Mouse (Mus musculus) embryonic facial prominence, embryonic 11.5 days (tissue): ENCODE results near the gene Kremen2. TPM values are rescaled to one million over a fixed set of nuclear protein-coding genes. Genes with fewer than 3 reads are reported as not detected.

Source experiments
- ATAC-seq: fragments of 200-750 bp; cut with Nextera tagmentation; replicated peaks from 2 replicates; pipeline ENCODE4 v1.8.0; 2017; ENCODE audit warnings: low read depth; ENCODE audit not compliant: insufficient number of reproducible peaks, low FRiP score, low TSS enrichment
- DNase-seq: peaks from one replicate; pipeline ENCODE4 v3.0.0-alpha.2; 2015; ENCODE audit warnings: low spot score
- H3K27ac ChIP-seq: fragments of 300-500 bp; sonication (generic); replicated peaks from 2 replicates; pipeline ENCODE4 v1.5.1; 2014; ENCODE audit warnings: mild to moderate bottlenecking, low read depth, low read length, control low read depth
- H3K27me3 ChIP-seq: fragments of 300-500 bp; sonication (generic); 2 replicates; pipeline ENCODE4 v1.6.1; 2014; ENCODE audit warnings: mild to moderate bottlenecking, low read length, moderate library complexity, mixed read lengths; ENCODE audit not compliant: control insufficient read depth, insufficient read depth
- H3K36me3 ChIP-seq: fragments of 300-500 bp; sonication (generic); replicated peaks from 2 replicates; pipeline ENCODE4 v1.6.1; 2014; ENCODE audit warnings: low read depth, mild to moderate bottlenecking, low read length, moderate library complexity, mixed read lengths; ENCODE audit not compliant: control insufficient read depth, insufficient read depth
- H3K4me1 ChIP-seq: fragments of 300-500 bp; sonication (generic); 2 replicates; pipeline ENCODE4 v1.6.1; 2014; ENCODE audit warnings: low read length, mixed read lengths; ENCODE audit not compliant: control insufficient read depth, insufficient read depth
- H3K4me2 ChIP-seq: fragments of 300-500 bp; sonication (generic); 2 replicates; pipeline ENCODE4 v1.6.1; 2014; ENCODE audit warnings: low read depth, mild to moderate bottlenecking, control low read depth, low read length, moderate library complexity
- H3K4me3 ChIP-seq: fragments of 300-500 bp; sonication (generic); 2 replicates; pipeline ENCODE4 v1.5.1; 2014; ENCODE audit warnings: low read depth, low read length, control low read depth
- H3K9ac ChIP-seq: fragments of 300-500 bp; sonication (generic); replicated peaks from 2 replicates; pipeline ENCODE4 v1.6.1; 2014; ENCODE audit warnings: mild to moderate bottlenecking, control low read depth, low read length
- H3K9me3 ChIP-seq: fragments of 300-500 bp; sonication (generic); replicated peaks from 2 replicates; pipeline ENCODE4 v1.6.1; 2016; ENCODE audit warnings: mild to moderate bottlenecking, low read length, inconsistent platforms, mixed read lengths; ENCODE audit not compliant: control insufficient read depth
- WGBS: fragments of 180-500 bp; shearing (Covaris S2); extraction: QIAGEN DNeasy Blood & Tissue Kit; methylation state at CpG from one replicate; pipeline ENCODE4 v1.1.7; 2014; 5-methylcytosine and 5-hydroxymethylcytosine counted together
- polyA plus RNA-seq: library from polyadenylated mRNA; unstranded; fragments of >200 nt; fragmentation: Nextera tagmentation; extraction: Ambion mirVana; gene quantifications from 2 replicates; pipeline ENCODE4 v1.2.1, GENCODE M21; 2014

The Kremen2 gene
- polyA plus RNA-seq, 1 experiment from 2014 or later, result 8.1 TPM

- H3K9ac ChIP-seq, result no peak overlapping the region
- H3K27me3 ChIP-seq, result peaks cover 53% of the 10 kb centered on the region
- H3K27ac ChIP-seq, result no peak overlapping the region
- ATAC-seq, result no peak
- H3K9me3 ChIP-seq, result no peaks in the 10 kb centered on the region
- no peaks in the 10 kb centered on the region for H3K36me3 ChIP-seq
- WGBS, result 30% methylated on average over 2 of the region's 2 CpGs
- peaks cover 6% of the 10 kb centered on the region for H3K4me1 ChIP-seq
- DNase-seq, result no peak
- H3K4me3 ChIP-seq, result peak overlapping the region; percentile 58
- H3K4me2 ChIP-seq, result peak overlapping the region; percentile 97
Measured at GRCm38 (mm10) chr17:23738836-23739201, 6.8 kb downstream of the Kremen2 start.

- H3K4me2 ChIP-seq, result no peak overlapping the region
- H3K27me3 ChIP-seq, result peaks cover 42% of the 10 kb centered on the region
- peaks cover 6% of the 10 kb centered on the region for H3K4me1 ChIP-seq
- DNase-seq (no peak), ATAC-seq (0 out of 2 replicates have a peak, but pooled peaks have one; percentile 2)
- H3K36me3 ChIP-seq, result no peaks in the 10 kb centered on the region
- no peaks in the 10 kb centered on the region for H3K9me3 ChIP-seq
- 62% methylated on average over 15 of the region's 15 CpGs for WGBS
- H3K27ac ChIP-seq, result no peak overlapping the region
- H3K9ac ChIP-seq, result no peak overlapping the region; the same call in 1 of the 2 replicates
- no peak overlapping the region for H3K4me3 ChIP-seq
Measured at GRCm38 (mm10) chr17:23737493-23738445, 7.9 kb downstream of the Kremen2 start.

DNA sequence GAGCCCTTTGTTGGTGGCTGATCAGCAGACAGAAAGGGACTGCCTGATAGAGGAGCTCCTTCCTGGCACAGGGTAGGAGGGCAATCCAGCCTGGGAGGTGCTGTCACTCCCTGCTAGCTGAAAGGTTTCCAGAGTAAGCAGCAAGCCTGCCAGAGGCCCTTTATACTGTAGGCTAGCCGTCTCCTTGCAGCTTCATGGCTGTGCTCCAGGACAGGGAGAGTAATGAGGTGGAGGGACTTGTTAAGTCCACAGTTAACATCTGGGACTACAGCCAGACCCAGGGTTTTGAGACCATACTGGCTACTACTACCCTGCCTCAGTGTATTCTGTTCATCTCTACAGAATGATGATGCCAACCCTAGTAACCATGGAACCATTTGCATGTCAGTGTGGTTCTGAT, 11.3 kb downstream of the Kremen2 start:
- Histone ChIP-seq H3K9me3 (no peaks in the 10 kb centered on the region), H3K4me2 (no peak overlapping the region), H3K9ac (no peak overlapping the region), H3K4me1 (peaks cover under 1% of the 10 kb centered on the region), H3K27ac (no peak overlapping the region), H3K27me3 (peaks cover 12% of the 10 kb centered on the region), H3K36me3 (no peaks in the 10 kb centered on the region), H3K4me3 (no peak overlapping the region)
- no peak for ATAC-seq
- no peak for DNase-seq
- 88% methylated on average over 1 of the region's 1 CpGs for WGBS

GRCm38 (mm10) chr17:23730441-23730840, 15.2 kb downstream of the Kremen2 start:
- Histone ChIP-seq H3K36me3 (no peaks in the 10 kb centered on the region), H3K27me3 (no peaks in the 10 kb centered on the region; the same call in 1 of the 2 replicates), H3K4me2 (no peak overlapping the region), H3K27ac (no peak overlapping the region), H3K9me3 (no peaks in the 10 kb centered on the region), H3K4me1 (no peaks in the 10 kb centered on the region), H3K9ac (no peak overlapping the region), H3K4me3 (no peak overlapping the region)
- DNase-seq (no peak), ATAC-seq (no peak)
- 55% methylated on average over 1 of the region's 1 CpGs for WGBS

DNA sequence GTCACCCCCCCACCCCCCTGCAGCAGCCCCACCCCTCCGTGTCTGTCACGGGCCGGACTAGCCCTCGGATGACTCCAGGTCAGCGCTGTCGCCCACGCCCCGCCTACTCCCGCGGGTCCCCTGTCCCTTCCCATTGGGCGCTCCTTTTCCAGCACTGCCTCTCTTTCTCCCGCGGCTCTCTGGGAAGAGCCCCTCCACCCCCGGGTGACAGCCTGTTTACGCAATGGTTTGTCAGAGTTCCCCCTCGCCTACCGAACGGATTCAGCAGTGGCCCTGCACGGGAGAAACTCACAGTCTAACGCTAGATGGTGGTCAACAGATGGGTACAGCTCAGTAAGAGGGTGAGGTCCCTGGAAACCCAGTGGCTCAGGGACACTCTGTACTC, 18.9 kb downstream of the Kremen2 start:
- H3K4me1 ChIP-seq, result no peaks in the 10 kb centered on the region
- DNase-seq (peak; percentile 80), ATAC-seq (peak; percentile 82)
- H3K4me2 ChIP-seq, result peak overlapping the region; percentile 83
- peak overlapping the region; percentile 88 for H3K4me3 ChIP-seq
- no peaks in the 10 kb centered on the region for H3K27me3 ChIP-seq
- peak overlapping the region; percentile 70 for H3K27ac ChIP-seq
- H3K9me3 ChIP-seq, result no peaks in the 10 kb centered on the region
- H3K36me3 ChIP-seq, result no peaks in the 10 kb centered on the region
- H3K9ac ChIP-seq, result peak overlapping the region; percentile 79
- under 1% methylated on average over 20 of the region's 20 CpGs for WGBS

- Histone ChIP-seq H3K4me3 (peak within 1 kb of the TSS; percentile 88), H3K4me1 (no peaks in the 10 kb centered on the region), H3K27ac (peak within 1 kb of the TSS; percentile 70), H3K9me3 (no peaks in the 10 kb centered on the region), H3K9ac (peak within 1 kb of the TSS; percentile 79), H3K4me2 (peak within 1 kb of the TSS; percentile 83), H3K36me3 (no peaks in the 10 kb centered on the region), H3K27me3 (no peaks in the 10 kb centered on the region)
- 2% methylated on average over 56 of the region's 73 CpGs for WGBS
- DNase-seq (peak; percentile 98), ATAC-seq (peak; percentile 89)
Measured at GRCm38 (mm10) chr17:23725999-23726757, 19.5 kb downstream of the Kremen2 start, which contains the start of gene Pkmyt1. TSS of gene Pkmyt1 (plus strand) at chr17:23726336.

GRCm38 (mm10) chr17:23725477-23725876, 20.2 kb downstream of the Kremen2 start:
- no peaks in the 10 kb centered on the region for H3K4me1 ChIP-seq
- peak overlapping the region; percentile 83 for H3K4me2 ChIP-seq
- WGBS, result 61% methylated on average over 4 of the region's 4 CpGs
- ATAC-seq, result no peak
- no peak for DNase-seq
- H3K36me3 ChIP-seq, result no peaks in the 10 kb centered on the region
- H3K9me3 ChIP-seq, result no peaks in the 10 kb centered on the region
- H3K27me3 ChIP-seq, result no peaks in the 10 kb centered on the region
- H3K4me3 ChIP-seq, result peak overlapping the region; percentile 88; the same call in 1 of the 2 replicates
- H3K27ac ChIP-seq, result no peak overlapping the region
- peak overlapping the region; percentile 46 for H3K9ac ChIP-seq
